Mouse (Mus musculus) forebrain, embryonic 16.5 days (tissue): ENCODE data around the gene Ablim1. TPM values are rescaled to one million over a fixed set of nuclear protein-coding genes. Genes with fewer than 3 reads are reported as not detected.

Experiments used
- ATAC-seq: fragments of 200-750 bp; cut with Nextera tagmentation; 2 replicates; pipeline ENCODE4 v1.8.0; 2017; ENCODE audit warnings: mild to moderate bottlenecking, moderate library complexity
- H3K27ac ChIP-seq: fragments of 300-500 bp; sonication (generic); 2 replicates; pipeline ENCODE4 v1.5.1; 2014; ENCODE audit warnings: low read length, control low read depth
- H3K27me3 ChIP-seq: fragments of 300-500 bp; sonication (generic); replicated peaks from 2 replicates; pipeline ENCODE4 v1.6.1; 2014; ENCODE audit warnings: low read length; ENCODE audit not compliant: control insufficient read depth, insufficient read depth
- H3K36me3 ChIP-seq: fragments of 300-500 bp; sonication (generic); 2 replicates; pipeline ENCODE4 v1.6.1; 2014; ENCODE audit not compliant: control insufficient read depth, insufficient read depth
- H3K4me1 ChIP-seq: fragments of 300-500 bp; sonication (generic); replicated peaks from 2 replicates; pipeline ENCODE4 v1.6.1; 2014; ENCODE audit warnings: low read length; ENCODE audit not compliant: control insufficient read depth, insufficient read depth
- H3K4me2 ChIP-seq: fragments of 300-500 bp; sonication (generic); 2 replicates; pipeline ENCODE4 v1.6.1; 2014; ENCODE audit warnings: mild to moderate bottlenecking, low read length, control low read depth
- H3K4me3 ChIP-seq: fragments of 300-500 bp; sonication (generic); replicated peaks from 2 replicates; pipeline ENCODE4 v1.5.1; 2014; ENCODE audit warnings: mild to moderate bottlenecking, low read length, control low read depth
- H3K9ac ChIP-seq: fragments of 300-500 bp; sonication (generic); replicated peaks from 2 replicates; pipeline ENCODE4 v1.6.1; 2014; ENCODE audit warnings: low read depth, low read length, control low read depth
- H3K9me3 ChIP-seq: fragments of 300-500 bp; sonication (generic); 2 replicates; pipeline ENCODE4 v1.6.1; 2016; ENCODE audit warnings: low read length; ENCODE audit not compliant: control insufficient read depth
- whole genome bisulfite sequencing: fragments of 180-500 bp; shearing (Covaris S2); extraction: QIAGEN DNeasy Blood & Tissue Kit; methylation state at CpG from one replicate; pipeline ENCODE4 v1.1.7; 2014; 5-methylcytosine and 5-hydroxymethylcytosine counted together
- polyA plus RNA-seq: library from polyadenylated mRNA; unstranded; fragments of >200 nt; fragmentation: Nextera tagmentation; extraction: Ambion mirVana; gene quantifications from 2 replicates; pipeline ENCODE4 v1.2.1, GENCODE M21; 2015

Ablim1 gene
- polyA plus RNA-seq, 1 experiment from 2014 or later = 47.1 TPM

DNA sequence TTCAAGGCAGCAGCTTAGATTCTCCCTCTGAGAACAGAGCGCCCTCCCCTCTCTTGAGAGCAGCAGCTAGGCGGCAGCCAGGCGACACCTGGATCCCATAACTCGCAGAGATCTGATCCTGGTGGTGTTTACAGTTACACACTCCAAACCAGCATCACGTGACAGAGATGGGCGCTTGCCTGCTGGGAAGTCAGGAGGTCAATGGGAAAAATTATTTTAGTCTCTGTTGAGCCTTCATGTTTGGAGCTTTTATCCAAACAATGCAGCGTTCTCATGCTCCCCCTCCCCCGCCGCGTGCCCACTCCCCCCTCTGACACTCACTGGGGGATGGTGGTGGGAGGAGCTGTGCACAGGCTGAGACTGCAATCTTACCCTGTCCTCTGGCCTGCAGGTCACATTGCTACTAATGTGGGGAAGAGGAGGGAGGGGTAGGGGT lies 317.5 kb downstream of the Ablim1 start:
- peak; percentile 63 for ATAC-seq

DNA sequence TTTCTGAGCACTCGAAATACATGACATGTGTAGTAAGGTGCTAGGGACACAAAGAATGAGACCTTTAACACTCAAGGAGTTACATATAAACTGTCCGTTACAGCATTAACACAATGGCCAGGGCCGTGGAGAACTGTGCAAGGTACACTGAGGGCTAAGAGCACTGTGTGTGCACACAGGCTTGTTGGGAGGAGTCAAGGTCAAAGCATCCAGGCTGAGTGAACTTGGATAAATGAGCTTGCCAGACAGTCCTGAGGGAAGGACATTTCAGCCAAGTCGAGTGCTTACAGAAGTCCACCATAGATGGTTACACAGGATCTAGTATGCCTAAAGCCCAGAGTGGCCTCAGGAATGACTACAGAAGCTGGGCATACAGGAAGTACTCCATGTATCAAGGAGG lies 319.3 kb downstream of the Ablim1 start:
- Histone ChIP-seq H3K27ac (no peak overlapping the region), H3K36me3 (no peaks in the 10 kb centered on the region), H3K4me1 (peaks cover 16% of the 10 kb centered on the region), H3K4me3 (no peak overlapping the region), H3K27me3 (no peaks in the 10 kb centered on the region), H3K9ac (no peak overlapping the region), H3K4me2 (no peak overlapping the region), H3K9me3 (no peaks in the 10 kb centered on the region)
- ATAC-seq = no peak
- WGBS = 81% methylated on average over 4 of the region's 4 CpGs

More for the DNA sequence above, 317.5 kb downstream of the Ablim1 start:
- Histone ChIP-seq H3K4me1 (peaks cover 11% of the 10 kb centered on the region), H3K4me2 (peak overlapping the region; percentile 25), H3K36me3 (no peaks in the 10 kb centered on the region), H3K27me3 (no peaks in the 10 kb centered on the region), H3K4me3 (no peak overlapping the region), H3K9ac (no peak overlapping the region), H3K27ac (no peak overlapping the region), H3K9me3 (no peaks in the 10 kb centered on the region)
- 5% methylated on average over 10 of the region's 10 CpGs for WGBS

DNA sequence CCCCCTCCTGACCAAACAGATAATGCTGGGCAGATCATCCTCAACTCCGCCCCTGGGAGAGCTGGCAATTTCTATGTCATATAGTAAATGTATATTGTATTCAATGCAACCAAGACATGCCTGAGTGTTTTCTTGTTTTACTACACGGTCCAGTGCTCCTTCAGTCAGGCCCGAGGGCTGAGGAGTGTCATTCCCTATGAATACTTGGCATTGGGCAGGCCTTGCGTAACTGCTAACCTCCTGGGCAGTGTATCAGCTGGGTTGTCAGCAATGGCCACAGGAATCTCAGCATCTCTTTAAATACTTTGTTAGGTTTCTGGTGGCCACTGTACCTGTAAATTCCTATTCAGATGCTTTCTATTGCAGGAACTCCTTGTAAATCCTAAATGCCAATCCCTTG lies 320.1 kb downstream of the Ablim1 start:
- H3K9me3 ChIP-seq = no peaks in the 10 kb centered on the region
- no peak overlapping the region for H3K4me3 ChIP-seq
- H3K4me1 ChIP-seq = peaks cover 22% of the 10 kb centered on the region
- ATAC-seq = no peak
- H3K9ac ChIP-seq = no peak overlapping the region
- H3K27ac ChIP-seq = no peak overlapping the region
- no peak overlapping the region for H3K4me2 ChIP-seq
- no peaks in the 10 kb centered on the region for H3K27me3 ChIP-seq
- 73% methylated on average over 4 of the region's 4 CpGs for WGBS
- no peaks in the 10 kb centered on the region for H3K36me3 ChIP-seq

DNA sequence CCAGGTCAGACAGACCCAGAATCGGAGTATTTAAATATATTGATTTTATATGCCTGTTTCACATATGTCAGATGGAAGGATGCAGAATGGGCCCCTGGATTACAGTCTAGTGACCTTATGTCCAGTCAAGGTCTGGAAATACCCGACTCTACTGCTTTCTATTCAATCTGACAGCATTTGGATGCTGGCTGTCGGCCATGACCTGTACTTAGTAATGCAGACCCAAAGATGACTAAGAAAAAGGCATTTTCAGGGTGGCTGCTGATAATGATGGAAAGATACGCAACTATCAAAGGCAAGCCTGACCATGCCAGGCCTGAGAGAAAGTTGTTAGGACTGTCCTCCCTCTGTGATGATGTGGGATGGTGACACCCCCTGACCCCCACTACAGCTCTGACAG lies 321.0 kb downstream of the Ablim1 start:
- no peaks in the 10 kb centered on the region for H3K36me3 ChIP-seq
- no peaks in the 10 kb centered on the region for H3K27me3 ChIP-seq
- ATAC-seq = no peak
- H3K9me3 ChIP-seq = no peaks in the 10 kb centered on the region
- no peak overlapping the region for H3K9ac ChIP-seq
- H3K4me1 ChIP-seq = peaks cover 19% of the 10 kb centered on the region
- WGBS = 81% methylated on average over 4 of the region's 4 CpGs
- H3K27ac ChIP-seq = no peak overlapping the region
- no peak overlapping the region for H3K4me2 ChIP-seq
- no peak overlapping the region for H3K4me3 ChIP-seq

DNA sequence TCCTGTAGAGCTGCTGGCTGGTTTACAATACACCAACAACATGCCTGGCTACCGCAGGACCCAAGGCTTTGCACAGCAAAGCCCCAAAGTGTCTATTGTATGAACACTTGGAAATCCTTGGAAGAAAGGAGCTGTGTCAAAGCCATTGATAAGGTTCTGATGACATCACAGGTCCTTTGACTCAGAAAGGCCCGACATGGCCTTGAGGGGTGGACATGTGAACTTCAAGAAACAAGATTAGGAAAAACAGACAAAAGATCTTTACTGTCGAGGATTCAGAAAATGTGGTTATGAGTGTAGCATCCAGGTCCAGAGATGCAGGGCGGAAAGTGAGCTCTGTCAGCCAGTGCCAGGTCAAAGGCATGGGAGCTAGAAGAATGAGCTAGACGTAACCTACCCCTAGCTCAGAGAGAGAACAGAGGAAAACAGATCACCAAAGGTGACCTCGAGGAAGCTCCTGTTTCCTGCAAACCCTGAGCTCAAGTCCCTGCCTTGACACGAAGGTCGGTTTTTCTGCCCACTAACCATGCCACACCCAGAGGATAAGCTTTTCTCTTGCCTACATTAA lies 321.7 kb downstream of the Ablim1 start:
- Histone ChIP-seq H3K4me1 (peaks cover 18% of the 10 kb centered on the region), H3K27ac (no peak overlapping the region), H3K27me3 (no peaks in the 10 kb centered on the region), H3K36me3 (no peaks in the 10 kb centered on the region), H3K9me3 (no peaks in the 10 kb centered on the region), H3K9ac (no peak overlapping the region), H3K4me2 (no peak overlapping the region), H3K4me3 (no peak overlapping the region)
- 76% methylated on average over 8 of the region's 8 CpGs for WGBS
- no peak for ATAC-seq

DNA sequence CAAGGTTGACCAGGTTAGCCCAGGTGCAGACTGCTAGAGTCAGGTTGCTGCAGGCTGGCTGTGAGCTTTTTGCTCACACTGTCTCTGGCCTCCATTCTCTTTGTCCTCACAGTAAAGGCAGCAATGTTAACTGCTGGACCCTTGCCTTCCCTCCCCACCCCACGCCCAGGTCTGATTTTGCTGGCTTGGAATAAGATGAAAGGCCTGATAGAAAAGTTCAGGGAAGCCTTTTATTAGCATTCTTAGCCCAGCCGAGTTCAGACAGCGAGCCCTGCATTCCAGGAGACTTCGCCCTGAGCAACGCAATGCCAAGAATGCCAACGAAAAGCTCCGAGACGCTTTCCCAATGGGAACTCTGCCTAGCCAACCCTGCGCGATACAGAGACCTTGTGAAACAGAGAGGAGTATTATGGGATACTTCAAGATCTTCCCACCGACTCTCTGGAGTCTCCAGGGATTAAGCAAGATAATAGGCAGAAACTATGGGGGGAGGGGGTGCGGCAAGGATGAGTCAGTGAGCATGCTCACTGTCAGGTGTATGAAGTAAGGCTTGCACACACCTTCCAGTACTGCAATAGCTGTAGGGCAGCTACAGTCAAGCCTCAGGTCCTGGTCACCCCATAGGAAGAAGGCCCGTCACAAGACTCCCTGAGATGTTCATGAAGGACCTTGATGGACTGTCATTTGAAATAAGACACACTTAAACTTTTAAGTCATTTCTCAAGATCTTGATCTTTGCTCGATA lies 324.2 kb downstream of the Ablim1 start:
- ATAC-seq = peak; percentile 83

DNA sequence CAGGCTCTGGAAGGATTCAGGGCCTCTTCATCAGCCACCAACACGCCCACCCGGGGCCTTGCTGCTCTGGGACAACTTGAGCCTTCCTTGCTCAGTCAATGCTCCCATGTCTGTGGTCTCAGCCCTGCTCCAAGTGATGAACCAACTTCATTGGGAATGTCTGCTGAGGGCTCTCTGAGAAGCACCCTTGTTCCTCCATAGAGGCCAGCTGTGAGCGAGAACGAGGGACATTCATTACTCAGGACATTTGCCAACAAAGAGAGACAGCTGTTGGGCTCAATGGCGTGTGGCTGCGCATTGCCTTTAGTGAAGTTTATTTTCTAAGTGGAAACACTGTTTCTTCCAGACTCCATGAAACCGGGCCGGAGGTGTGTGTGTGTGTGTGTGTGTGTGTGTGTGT lies 325.5 kb downstream of the Ablim1 start:
- Histone ChIP-seq H3K36me3 (no peaks in the 10 kb centered on the region), H3K9ac (no peak overlapping the region), H3K27ac (no peak overlapping the region), H3K4me1 (peaks cover 12% of the 10 kb centered on the region), H3K9me3 (no peaks in the 10 kb centered on the region), H3K27me3 (no peaks in the 10 kb centered on the region), H3K4me2 (no peak overlapping the region), H3K4me3 (no peak overlapping the region)
- 78% methylated on average over 8 of the region's 8 CpGs for WGBS
- no peak for ATAC-seq

More for the DNA sequence above, 324.2 kb downstream of the Ablim1 start:
- Histone ChIP-seq H3K9ac (no peak overlapping the region), H3K27me3 (no peaks in the 10 kb centered on the region), H3K9me3 (no peaks in the 10 kb centered on the region), H3K4me2 (peak overlapping the region; percentile 16), H3K27ac (no peak overlapping the region), H3K4me3 (no peak overlapping the region), H3K4me1 (peaks cover 12% of the 10 kb centered on the region), H3K36me3 (no peaks in the 10 kb centered on the region)
- WGBS = 22% methylated on average over 14 of the region's 14 CpGs

DNA sequence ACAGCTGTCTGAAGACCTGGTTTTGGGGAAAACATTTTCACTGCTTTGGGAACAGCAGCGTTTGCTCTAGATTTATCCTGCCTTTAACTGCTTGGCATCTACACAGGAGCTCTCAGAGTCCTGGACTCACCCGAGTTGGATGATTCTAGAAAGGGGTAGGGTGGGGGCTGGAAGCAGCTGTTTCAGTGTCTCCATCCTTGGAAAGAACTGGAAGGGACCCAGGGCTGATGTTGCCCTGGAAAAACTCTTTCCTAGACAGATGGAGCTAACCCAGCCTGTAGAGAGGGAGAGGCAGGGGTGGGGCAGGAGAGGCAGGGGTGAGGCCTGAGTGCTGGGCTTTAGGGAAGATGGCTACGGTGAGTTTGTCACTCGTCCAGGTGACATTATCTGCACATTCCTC lies 330.5 kb downstream of the Ablim1 start:
- no peaks in the 10 kb centered on the region for H3K27me3 ChIP-seq
- H3K9me3 ChIP-seq = no peaks in the 10 kb centered on the region
- no peaks in the 10 kb centered on the region for H3K36me3 ChIP-seq
- H3K27ac ChIP-seq = no peak overlapping the region
- H3K4me3 ChIP-seq = no peak overlapping the region
- no peak overlapping the region for H3K9ac ChIP-seq
- no peak overlapping the region for H3K4me2 ChIP-seq
- ATAC-seq = no peak
- WGBS = 62% methylated on average over 4 of the region's 4 CpGs
- H3K4me1 ChIP-seq = no peaks in the 10 kb centered on the region

DNA sequence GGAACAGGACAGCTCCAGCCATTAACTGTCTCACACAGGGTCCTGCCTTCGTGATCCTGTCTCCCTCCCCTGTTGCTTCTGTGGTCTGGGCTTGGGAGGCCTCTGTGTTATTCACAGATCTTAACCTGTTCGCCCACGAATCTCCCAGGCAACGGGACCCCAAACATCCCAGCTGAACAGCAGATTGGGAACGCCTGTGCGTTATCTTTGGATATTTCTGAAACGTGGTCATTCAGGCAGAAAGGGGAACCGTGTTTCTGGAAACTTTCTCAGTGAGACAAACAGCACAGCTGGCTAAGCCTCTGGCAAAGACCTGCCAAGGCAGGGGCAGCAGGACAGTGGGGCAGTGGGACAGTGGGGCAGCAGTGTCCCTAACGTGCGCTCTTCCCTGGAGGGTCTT lies 331.0 kb downstream of the Ablim1 start:
- Histone ChIP-seq H3K27ac (no peak overlapping the region), H3K4me3 (no peak overlapping the region), H3K4me2 (no peak overlapping the region), H3K9me3 (no peaks in the 10 kb centered on the region), H3K27me3 (no peaks in the 10 kb centered on the region), H3K4me1 (no peaks in the 10 kb centered on the region), H3K9ac (no peak overlapping the region), H3K36me3 (no peaks in the 10 kb centered on the region)
- ATAC-seq = no peak
- WGBS = 53% methylated on average over 10 of the region's 10 CpGs
